Mouse (Mus musculus): ENCODE measurements around the gene Tmem30b.

- TF ChIP-seq CTCF (IDR thresholded peaks at IDR 0.05; ENCODE audit: control insufficient read depth, insufficient read depth, low read length) (no peak), POLR2A (IDR thresholded peaks at IDR 0.05; ENCODE audit: borderline replicate concordance, control insufficient read depth, low read depth, low read length) (no peak)
Observed at GRCm38 (mm10) chr12:73583813-73584609, 37.8 kb upstream of the Tmem30b start.

Data from bone marrow, adult 2 months (tissue).